Mouse (Mus musculus) ZHBTc4 (cell line): ENCODE data around the gene Dennd2c.

Experiments
- DNase-seq: peaks from one replicate; pipeline ENCODE4 v3.0.0-alpha.2; 2011; ENCODE audit warnings: low read depth, low spot score

The Dennd2c gene

GRCm38 (mm10) chr3:103102454-103103390 lies at the start of gene Dennd2c:
Gene Dennd2c, plus strand, starts transcription at chr3:103102604.
- DNase-seq: peak; percentile 98

GRCm38 (mm10) chr3:103056016-103056595 lies 46.3 kb upstream of the Dennd2c start:
- no peak for DNase-seq

GRCm38 (mm10) chr3:103057752-103058151 lies 44.7 kb upstream of the Dennd2c start:
- no peak for DNase-seq

GRCm38 (mm10) chr3:103058207-103059157 lies 43.9 kb upstream of the Dennd2c start, which contains the start of gene Nras:
Gene Nras, plus strand, starts transcription at chr3:103058285.
- peak; percentile 98 for DNase-seq

GRCm38 (mm10) chr3:103066927-103067326 lies 35.5 kb upstream of the Dennd2c start:
- no peak for DNase-seq

- DNase-seq: no peak
These were observed 33.4 kb upstream of the Dennd2c start for GRCm38 (mm10) chr3:103068971-103069370.

GRCm38 (mm10) chr3:103073771-103074170 lies 28.6 kb upstream of the Dennd2c start, which contains the start of gene Ampd1:
Gene Ampd1, plus strand, starts transcription at chr3:103074014.
- DNase-seq: no peak

GRCm38 (mm10) chr3:103075871-103076270 lies 26.5 kb upstream of the Dennd2c start:
- DNase-seq: no peak

- no peak for DNase-seq
These were observed 25.9 kb upstream of the Dennd2c start for GRCm38 (mm10) chr3:103076476-103076875.

- DNase-seq: no peak
These were observed 23.1 kb upstream of the Dennd2c start for GRCm38 (mm10) chr3:103079301-103079700.

- DNase-seq: peak; percentile 59
These were observed 21.4 kb upstream of the Dennd2c start for GRCm38 (mm10) chr3:103081051-103081450.

- DNase-seq: no peak
These were observed 20.4 kb upstream of the Dennd2c start for GRCm38 (mm10) chr3:103081861-103082453.

GRCm38 (mm10) chr3:103082761-103083160 lies 19.6 kb upstream of the Dennd2c start:
- no peak for DNase-seq

GRCm38 (mm10) chr3:103085986-103086385 lies 16.4 kb upstream of the Dennd2c start:
- peak; percentile 88 for DNase-seq

- DNase-seq: no peak
These were observed 10.7 kb upstream of the Dennd2c start for GRCm38 (mm10) chr3:103091753-103092152.

- DNase-seq: peak; percentile 86
These were observed 3.7 kb upstream of the Dennd2c start for GRCm38 (mm10) chr3:103098662-103099061.

GRCm38 (mm10) chr3:103099667-103100066 lies 2.7 kb upstream of the Dennd2c start:
- DNase-seq: peak; percentile 47

- no peak for DNase-seq
These were observed 1.7 kb upstream of the Dennd2c start for GRCm38 (mm10) chr3:103100735-103101134.

GRCm38 (mm10) chr3:103101194-103101593 lies 1.2 kb upstream of the Dennd2c start:
- no peak for DNase-seq

GRCm38 (mm10) chr3:103101909-103102308 lies 495 bp upstream of the Dennd2c start:
- DNase-seq: no peak
